Mouse (Mus musculus) testis, adult 2 months (tissue): Measurements from ENCODE around the gene Anapc11. TPM values are rescaled to one million over a fixed set of nuclear protein-coding genes. Genes with fewer than 3 reads are reported as not detected.
A peak's percentile ranks its signal among the peaks of the same experiment; 100 is the strongest.

Source experiments
- H3K27ac ChIP-seq: fragments of 200-500 bp; 2 replicates; pipeline ENCODE4 v1.5.1; 2012; ENCODE audit warnings: low read depth, low read length; ENCODE audit not compliant: control insufficient read depth, insufficient read depth
- H3K27me3 ChIP-seq: fragments of 200-500 bp; 2 replicates; pipeline ENCODE4 v1.6.1; 2012; ENCODE audit warnings: mild to moderate bottlenecking, low read length, moderate library complexity; ENCODE audit not compliant: control insufficient read depth, insufficient read depth
- H3K36me3 ChIP-seq: fragments of 200-500 bp; 2 replicates; pipeline ENCODE4 v1.6.1; 2012; ENCODE audit warnings: mild to moderate bottlenecking, low read length; ENCODE audit not compliant: control insufficient read depth, insufficient read depth
- H3K4me1 ChIP-seq: fragments of 200-500 bp; 2 replicates; pipeline ENCODE4 v1.6.1; 2012; ENCODE audit warnings: low read length; ENCODE audit not compliant: control insufficient read depth, insufficient read depth
- H3K4me3 ChIP-seq: fragments of 200-500 bp; 2 replicates; pipeline ENCODE4 v1.5.1; 2012; ENCODE audit warnings: low read depth, mild to moderate bottlenecking, low read length, moderate library complexity, mixed read lengths; ENCODE audit not compliant: control insufficient read depth
- CTCF ChIP-seq: fragments of 200-500 bp; IDR thresholded peaks from 2 replicates; pipeline ENCODE4 v1.5.1; 2012; ENCODE audit warnings: low read depth, mild to moderate bottlenecking, inconsistent platforms, low read length, moderate library complexity; ENCODE audit not compliant: control insufficient read depth, insufficient read depth, insufficient replicate concordance
- POLR2A ChIP-seq: fragments of 200-500 bp; IDR thresholded peaks from 2 replicates; pipeline ENCODE4 v1.6.1; 2012; ENCODE audit warnings: low read depth, mild to moderate bottlenecking, inconsistent platforms, low read length, moderate library complexity; ENCODE audit not compliant: control insufficient read depth
- polyA plus RNA-seq: library from polyadenylated mRNA; depleted of rRNA; stranded (reverse); fragments of >200 nt; gene quantifications from 2 replicates; pipeline ENCODE4 v1.2.3, GENCODE M21; 2012; rRNA removed

The Anapc11 gene
- polyA plus RNA-seq: 178 and 209 TPM in 2 replicates

- H3K4me3 ChIP-seq: peak within 1 kb of the TSS; percentile 93
- no peaks in the 10 kb centered on the region for H3K27me3 ChIP-seq
- TF ChIP-seq CTCF: no peak
- peak; percentile 72 for TF ChIP-seq POLR2A
- peaks cover 12% of the 10 kb centered on the region for H3K4me1 ChIP-seq
- H3K36me3 ChIP-seq: peaks cover 4% of the 10 kb centered on the region; the same call in 1 of the 2 replicates
- peak within 1 kb of the TSS; percentile 89 for H3K27ac ChIP-seq
These were observed at the start of gene Anapc11, which contains the start of gene Alyref for GRCm38 (mm10) chr11:120598283-120598989. Anapc11 (plus strand) TSS chr11:120598421. Alyref (minus strand) TSS chr11:120598365.

- H3K27me3 ChIP-seq: no peaks in the 10 kb centered on the region
- H3K4me3 ChIP-seq: peak overlapping the region; percentile 98
- no peak overlapping the region; the same call in 1 of the 2 replicates for H3K27ac ChIP-seq
- TF ChIP-seq CTCF (no peak), POLR2A (no peak)
- peaks cover 14% of the 10 kb centered on the region for H3K4me1 ChIP-seq
- H3K36me3 ChIP-seq: no peaks in the 10 kb centered on the region
These were observed 49.4 kb upstream of the Anapc11 start for GRCm38 (mm10) chr11:120548786-120549167.

GRCm38 (mm10) chr11:120549168-120549945 is 48.9 kb upstream of the Anapc11 start, which contains the start of gene Mcrip1:
Mcrip1 (minus strand) TSS chr11:120549727.
- Histone ChIP-seq H3K27me3 (no peaks in the 10 kb centered on the region), H3K27ac (peak within 1 kb of the TSS; percentile 89), H3K4me1 (peaks cover 14% of the 10 kb centered on the region), H3K36me3 (no peaks in the 10 kb centered on the region), H3K4me3 (peak within 1 kb of the TSS; percentile 98)
- TF ChIP-seq CTCF (no peak), POLR2A (peak; percentile 72)

GRCm38 (mm10) chr11:120549986-120550809 is 48.0 kb upstream of the Anapc11 start:
- H3K36me3 ChIP-seq: no peaks in the 10 kb centered on the region
- peaks cover 14% of the 10 kb centered on the region for H3K4me1 ChIP-seq
- peak overlapping the region; percentile 77 for H3K27ac ChIP-seq
- H3K27me3 ChIP-seq: no peaks in the 10 kb centered on the region
- no peak for TF ChIP-seq POLR2A
- TF ChIP-seq CTCF: no peak
- peak overlapping the region; percentile 98 for H3K4me3 ChIP-seq

- Histone ChIP-seq H3K27ac (peak within 1 kb of the TSS; percentile 77), H3K36me3 (no peaks in the 10 kb centered on the region)
These were observed 47.3 kb upstream of the Anapc11 start, which contains the start of gene Ppp1r27 for GRCm38 (mm10) chr11:120550810-120551440. Ppp1r27 (minus strand) TSS chr11:120551132.

GRCm38 (mm10) chr11:120552736-120553135 is 45.5 kb upstream of the Anapc11 start:
- Histone ChIP-seq H3K4me3 (no peak overlapping the region), H3K27me3 (no peaks in the 10 kb centered on the region), H3K4me1 (peaks cover 14% of the 10 kb centered on the region), H3K36me3 (no peaks in the 10 kb centered on the region), H3K27ac (no peak overlapping the region)
- TF ChIP-seq CTCF (no peak), POLR2A (no peak)

More at GRCm38 (mm10) chr11:120550810-120551440, 47.3 kb upstream of the Anapc11 start, which contains the start of gene Ppp1r27:
- Histone ChIP-seq H3K4me3 (peak within 1 kb of the TSS; percentile 98), H3K27me3 (no peaks in the 10 kb centered on the region), H3K4me1 (peaks cover 14% of the 10 kb centered on the region)
- peak; percentile 52; the same call in 1 of the 2 replicates for TF ChIP-seq POLR2A
- no peak for TF ChIP-seq CTCF
